Mouse (Mus musculus) kidney, postnatal 0 days (tissue): ENCODE measurements around the gene Phf21a. TPM values are rescaled to one million over a fixed set of nuclear protein-coding genes. Genes with fewer than 3 reads are reported as not detected.

Experiments used
- ATAC-seq: fragments of 200-750 bp; cut with Nextera tagmentation; replicated peaks from 2 replicates; pipeline ENCODE4 v1.8.0; 2017; ENCODE audit warnings: low read depth, moderate number of reproducible peaks, moderate TSS enrichment, moderate library complexity; ENCODE audit not compliant: low FRiP score
- DNase-seq: peaks from one replicate; pipeline ENCODE4 v3.0.0-alpha.2; 2016; ENCODE audit warnings: low spot score
- H3K27ac ChIP-seq: fragments of 300-500 bp; sonication (generic); 2 replicates; pipeline ENCODE4 v1.5.1; 2014; ENCODE audit warnings: mild to moderate bottlenecking
- H3K27me3 ChIP-seq: fragments of 300-500 bp; sonication (generic); 2 replicates; pipeline ENCODE4 v1.6.1; 2014; ENCODE audit warnings: low read length, mixed read lengths; ENCODE audit not compliant: insufficient read depth
- H3K36me3 ChIP-seq: fragments of 300-500 bp; sonication (generic); 2 replicates; pipeline ENCODE4 v1.6.1; 2014; ENCODE audit warnings: low read length, mixed read lengths; ENCODE audit not compliant: insufficient read depth
- H3K4me1 ChIP-seq: fragments of 300-500 bp; sonication (generic); replicated peaks from 2 replicates; pipeline ENCODE4 v1.6.1; 2014; ENCODE audit warnings: antibody characterized with exemption, low read length, mixed read lengths; ENCODE audit not compliant: insufficient read depth
- H3K4me2 ChIP-seq: fragments of 300-500 bp; sonication (generic); 2 replicates; pipeline ENCODE4 v1.6.1; 2014; ENCODE audit warnings: mild to moderate bottlenecking, low read length, moderate library complexity, mixed read lengths
- H3K4me3 ChIP-seq: fragments of 300-500 bp; sonication (generic); replicated peaks from 2 replicates; pipeline ENCODE4 v1.5.1; 2014; ENCODE audit warnings: low read depth, low read length
- H3K9ac ChIP-seq: fragments of 300-500 bp; sonication (generic); 2 replicates; pipeline ENCODE4 v1.6.1; 2014; ENCODE audit warnings: low read depth, low read length
- H3K9me3 ChIP-seq: fragments of 300-500 bp; sonication (generic); replicated peaks from 2 replicates; pipeline ENCODE4 v1.6.1; 2016; ENCODE audit warnings: low read length, inconsistent platforms, mixed read lengths
- CTCF ChIP-seq: IDR thresholded peaks from 2 replicates; pipeline ENCODE4 v1.5.1; 2016; ENCODE audit warnings: antibody characterized with exemption, low read depth, mild to moderate bottlenecking, moderate library complexity
- WGBS: fragments of 180-500 bp; shearing (Covaris S2); extraction: QIAGEN DNeasy Blood & Tissue Kit; methylation state at CpG from one replicate; pipeline ENCODE4 v1.1.7; 2014; 5-methylcytosine and 5-hydroxymethylcytosine counted together
- polyA plus RNA-seq: library from polyadenylated mRNA; unstranded; fragments of >200 nt; fragmentation: Nextera tagmentation; extraction: Ambion mirVana; gene quantifications from 2 replicates; pipeline ENCODE4 v1.2.1, GENCODE M21; 2015

Gene Phf21a
- polyA plus RNA-seq, 1 experiment from 2014 or later = 18.6 TPM

GRCm38 (mm10) chr2:92367383-92368029, 274.6 kb downstream of the Phf21a start:
- no peak for ATAC-seq
- H3K36me3 ChIP-seq = peaks cover 31% of the 10 kb centered on the region; the same call in 1 of the 2 replicates
- WGBS = 26% methylated on average over 20 of the region's 20 CpGs

DNA sequence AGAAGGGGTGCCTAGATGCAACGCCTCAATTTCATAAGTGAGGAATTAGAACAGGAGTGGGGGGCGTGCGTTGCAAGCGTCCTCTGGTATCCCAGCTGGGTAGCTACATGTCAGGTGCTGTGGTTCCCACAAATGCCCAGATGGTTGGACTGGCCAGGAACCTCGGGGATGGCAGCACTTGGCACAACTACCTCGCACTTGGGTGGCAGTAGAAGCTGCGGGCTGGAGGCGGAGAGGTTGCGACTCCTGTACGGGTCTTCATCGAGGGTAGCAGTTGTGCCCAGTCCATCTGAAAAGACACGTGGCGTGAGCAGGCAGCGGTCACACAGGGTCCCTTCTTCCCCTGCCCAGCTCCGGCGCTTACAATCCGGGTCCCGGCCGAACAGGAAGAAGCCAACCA, 277.5 kb downstream of the Phf21a start:
- peak overlapping the region; percentile 97 for H3K27ac ChIP-seq
- no peaks in the 10 kb centered on the region for H3K27me3 ChIP-seq
- no peak for DNase-seq
- H3K4me1 ChIP-seq = peaks cover 17% of the 10 kb centered on the region
- peaks cover 16% of the 10 kb centered on the region; the same call in 1 of the 2 replicates for H3K36me3 ChIP-seq
- no peak for ATAC-seq
- peak overlapping the region; percentile 65 for H3K9ac ChIP-seq
- H3K9me3 ChIP-seq = no peaks in the 10 kb centered on the region
- peak overlapping the region; percentile 80 for H3K4me2 ChIP-seq
- 10% methylated on average over 19 of the region's 19 CpGs for WGBS
- TF ChIP-seq CTCF = no peak
- H3K4me3 ChIP-seq = peak overlapping the region; percentile 41

More at GRCm38 (mm10) chr2:92367383-92368029, 274.6 kb downstream of the Phf21a start:
- H3K4me3 ChIP-seq = no peak overlapping the region
- no peak overlapping the region for H3K9ac ChIP-seq
- H3K27me3 ChIP-seq = no peaks in the 10 kb centered on the region
- no peak for TF ChIP-seq CTCF
- no peaks in the 10 kb centered on the region for H3K9me3 ChIP-seq
- H3K4me2 ChIP-seq = no peak overlapping the region
- H3K27ac ChIP-seq = no peak overlapping the region
- DNase-seq = no peak
- H3K4me1 ChIP-seq = peaks cover 11% of the 10 kb centered on the region

- DNase-seq (peak; percentile 88), ATAC-seq (peak; percentile 69)
- Histone ChIP-seq H3K27ac (peak overlapping the region; percentile 97), H3K4me3 (peak overlapping the region; percentile 41), H3K4me2 (peak overlapping the region; percentile 80), H3K27me3 (no peaks in the 10 kb centered on the region), H3K4me1 (peaks cover 22% of the 10 kb centered on the region), H3K9ac (peak overlapping the region; percentile 65), H3K36me3 (peaks cover 9% of the 10 kb centered on the region; the same call in 1 of the 2 replicates), H3K9me3 (no peaks in the 10 kb centered on the region)
- peak; percentile 52 for TF ChIP-seq CTCF
- 2% methylated on average over 45 of the region's 45 CpGs for WGBS
These were observed 278.2 kb downstream of the Phf21a start for GRCm38 (mm10) chr2:92370821-92371805.

DNA sequence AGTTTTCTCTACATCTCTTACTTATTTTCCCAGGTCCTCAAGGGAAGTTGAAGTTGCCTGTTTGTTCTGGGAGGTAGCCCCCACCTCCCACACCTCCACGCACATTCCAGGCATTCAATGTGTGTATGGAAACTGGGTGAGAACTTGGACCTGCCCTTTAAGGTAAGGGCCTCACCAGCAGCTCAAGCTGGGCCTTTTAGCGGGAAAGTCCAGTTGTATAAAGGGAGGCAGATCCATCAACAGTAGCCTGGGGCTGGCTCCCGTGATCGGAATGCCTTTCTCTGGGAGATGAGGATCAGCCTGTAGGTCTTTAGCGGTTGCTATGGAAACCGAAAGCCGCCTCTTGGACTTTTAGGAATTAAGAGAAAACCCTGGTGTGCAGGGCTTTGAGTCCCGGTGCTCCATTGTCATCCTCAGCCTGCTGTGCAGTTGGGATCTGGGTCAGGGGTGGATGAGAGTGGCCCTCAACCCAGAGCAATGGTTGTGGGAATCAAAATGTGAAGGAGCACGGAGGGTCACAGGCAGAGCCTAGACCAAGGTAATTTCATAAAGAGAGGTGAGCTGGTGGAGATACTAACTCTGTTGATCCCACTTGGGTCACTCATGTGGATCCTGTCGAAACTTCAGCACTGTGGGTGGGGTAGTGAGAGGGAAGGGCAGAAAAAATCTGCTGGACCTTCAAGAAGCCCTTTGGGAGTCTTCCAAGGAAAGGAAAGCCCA, 279.2 kb downstream of the Phf21a start:
- 22% methylated on average over 10 of the region's 10 CpGs for WGBS
- Histone ChIP-seq H3K4me1 (peaks cover 25% of the 10 kb centered on the region), H3K9me3 (no peaks in the 10 kb centered on the region), H3K36me3 (no peaks in the 10 kb centered on the region), H3K4me2 (peak overlapping the region; percentile 80), H3K27ac (peak overlapping the region; percentile 97), H3K27me3 (no peaks in the 10 kb centered on the region), H3K4me3 (no peak overlapping the region), H3K9ac (0 out of 2 replicates have a peak overlapping the region, but pooled peaks have one; percentile 65)
- no peak for DNase-seq
- TF ChIP-seq CTCF = no peak
- ATAC-seq = no peak

DNA sequence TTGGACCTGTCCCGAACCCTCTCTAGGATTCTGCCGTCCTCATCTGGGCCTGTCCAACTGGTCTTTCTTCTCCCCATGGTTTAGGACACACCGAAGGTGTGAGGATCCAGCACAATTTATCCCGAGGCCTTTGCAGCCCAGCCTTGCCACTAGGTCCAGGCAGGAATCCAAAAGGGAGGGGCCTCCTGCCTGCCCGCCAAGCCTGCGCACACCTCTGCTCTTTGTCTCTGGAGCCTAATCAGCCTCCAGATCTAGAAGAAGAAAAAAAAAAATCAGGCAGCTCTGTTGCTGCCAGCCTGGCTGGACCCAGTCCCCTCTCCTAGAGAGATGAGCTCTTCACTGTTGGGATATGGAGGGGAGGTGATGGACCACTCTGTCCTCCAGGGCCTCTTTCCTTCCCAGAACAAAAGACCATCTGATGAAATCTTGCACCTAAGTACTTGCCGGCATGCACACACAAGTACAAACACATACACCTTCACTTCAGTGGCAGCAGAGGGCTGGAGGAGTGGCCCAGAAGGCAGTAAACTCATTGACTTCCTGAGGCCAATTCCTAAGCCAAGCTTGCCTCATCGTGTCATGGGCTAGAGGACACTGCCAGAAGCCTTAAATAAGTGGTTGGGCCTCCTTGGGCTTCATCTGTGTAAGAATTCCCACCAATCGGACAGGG, 280.0 kb downstream of the Phf21a start:
- Histone ChIP-seq H3K4me1 (peaks cover 25% of the 10 kb centered on the region), H3K4me3 (no peak overlapping the region), H3K4me2 (no peak overlapping the region), H3K27me3 (no peaks in the 10 kb centered on the region), H3K9ac (0 out of 2 replicates have a peak overlapping the region, but pooled peaks have one; percentile 10), H3K27ac (peak overlapping the region; percentile 97), H3K9me3 (no peaks in the 10 kb centered on the region), H3K36me3 (peaks cover 4% of the 10 kb centered on the region; the same call in 1 of the 2 replicates)
- DNase-seq (no peak), ATAC-seq (no peak)
- TF ChIP-seq CTCF = no peak
- WGBS = 31% methylated on average over 9 of the region's 9 CpGs
